Mouse (Mus musculus) embryo, embryonic 10.5 days (tissue): ENCODE measurements around the gene Phex.

Experiments
- DNase-seq: peaks from one replicate; pipeline ENCODE4 v3.0.0-alpha.2; 2015; ENCODE audit warnings: low spot score

Gene Phex

DNA sequence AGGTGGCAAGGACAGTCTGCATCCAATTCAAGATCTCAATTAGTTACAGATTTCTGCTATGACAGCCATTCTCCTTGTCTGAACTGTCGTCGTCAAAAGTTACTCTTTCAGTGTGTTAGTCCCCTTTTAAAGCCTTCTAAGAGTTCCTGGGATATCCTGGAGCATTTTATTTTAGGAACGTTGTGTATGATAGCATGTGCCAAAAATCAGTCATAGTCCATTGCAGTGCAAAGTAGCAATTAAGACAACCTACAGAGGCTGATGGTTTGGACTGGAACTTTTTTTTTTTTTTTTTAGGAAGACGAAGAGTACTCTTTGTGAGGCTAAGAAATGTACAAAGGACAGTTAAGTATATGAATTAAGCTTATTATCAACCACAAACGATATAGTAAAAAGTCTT is at the start of gene Phex:
Phex (minus strand) TSS at position 101 of the 400 bp plus-strand sequence.
- no peak for DNase-seq

DNA sequence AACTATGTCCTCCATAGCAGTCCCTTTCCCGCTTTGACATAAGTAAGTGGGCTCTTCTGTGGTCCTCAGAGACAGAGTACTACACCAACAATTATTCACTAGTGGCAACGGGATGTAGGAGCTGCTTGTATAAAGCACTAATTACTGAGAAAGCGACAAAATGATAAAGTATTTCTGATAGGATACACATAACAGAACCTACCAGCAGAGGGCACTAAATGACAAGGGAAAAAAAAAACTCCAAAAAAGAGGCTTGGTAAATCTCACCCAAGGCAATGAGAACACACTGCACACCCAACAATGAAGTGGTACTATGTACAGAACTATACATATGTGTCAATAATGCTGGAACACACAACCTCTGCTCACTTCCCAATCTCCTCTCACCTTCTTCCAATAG is 47.6 kb upstream of the Phex start:
- DNase-seq: peak; percentile 40

DNA sequence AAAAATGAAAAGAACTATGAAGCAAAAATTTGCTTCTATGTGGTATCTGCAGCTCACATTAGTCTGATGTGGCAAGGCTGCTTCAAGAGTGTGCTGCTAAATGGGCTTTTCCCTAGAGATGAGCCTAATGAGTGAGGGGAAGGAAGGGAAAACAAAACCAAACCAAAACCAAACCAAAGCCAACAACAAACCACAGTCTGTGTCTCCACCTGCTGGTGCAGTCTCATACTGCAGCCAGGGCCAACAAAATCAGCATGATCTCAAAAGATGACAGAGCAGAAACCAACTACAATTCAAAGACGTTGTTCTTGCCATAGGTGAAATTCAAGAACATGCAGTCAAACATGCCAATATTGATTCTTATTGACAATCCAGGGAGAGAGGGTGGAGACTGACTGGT is 39.3 kb upstream of the Phex start:
- peak; percentile 67 for DNase-seq

DNA sequence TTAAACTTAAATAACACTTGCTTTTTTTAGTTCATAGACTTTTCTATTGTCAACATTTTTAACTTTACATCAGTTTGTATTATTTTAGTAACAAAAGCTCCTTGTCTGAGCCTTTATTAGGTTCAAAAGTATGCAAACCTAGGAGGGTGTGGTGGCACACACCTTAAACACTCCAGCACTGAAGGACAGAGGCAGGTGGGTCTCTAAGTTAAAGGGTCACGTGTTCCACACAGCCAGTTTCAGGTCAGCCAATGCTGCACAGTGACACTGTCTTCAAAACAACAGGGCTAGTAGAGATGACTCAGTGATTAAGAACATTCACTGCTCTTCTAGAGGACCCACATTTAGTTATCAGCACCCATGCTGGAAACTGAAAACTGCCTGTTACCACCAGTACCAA is 33.9 kb upstream of the Phex start:
- DNase-seq: no peak

DNA sequence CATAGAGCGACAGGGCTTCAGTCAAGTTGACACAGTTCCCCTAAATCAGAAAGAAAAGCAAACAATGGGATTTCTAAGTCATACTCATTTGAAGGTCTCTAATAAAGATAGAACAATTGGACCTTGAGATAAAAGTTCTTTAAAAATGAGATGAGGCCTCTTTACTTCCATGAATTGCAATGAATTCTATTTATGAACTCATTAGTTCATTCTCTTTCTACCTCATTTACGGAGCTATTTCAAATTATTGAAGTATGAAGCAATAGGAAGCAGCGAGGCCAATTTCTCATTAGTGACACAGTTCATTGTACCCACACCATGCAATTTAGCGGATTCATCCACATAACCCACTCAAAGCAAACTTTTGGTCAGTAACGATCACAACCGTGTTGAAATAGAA is 32.3 kb upstream of the Phex start:
- no peak for DNase-seq

DNA sequence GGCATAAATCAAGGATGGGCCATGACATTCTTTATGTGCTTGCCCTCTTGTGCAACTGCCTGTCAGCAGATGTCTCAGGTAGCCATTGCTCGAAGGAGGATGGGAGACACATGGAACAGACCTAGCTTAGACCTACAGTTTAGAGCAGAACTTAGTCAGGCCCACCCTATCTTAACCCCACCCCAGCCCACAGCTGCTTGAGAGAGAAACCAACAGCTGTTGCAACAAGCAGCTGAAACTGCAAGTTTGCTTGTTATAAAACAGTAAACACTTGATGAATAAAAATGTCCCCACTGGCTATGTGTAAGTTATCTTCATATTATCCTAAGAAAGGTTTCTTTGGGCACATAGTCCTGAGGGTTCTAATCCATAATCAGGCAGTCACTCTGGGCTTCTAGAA is 19.7 kb upstream of the Phex start:
- no peak for DNase-seq

DNA sequence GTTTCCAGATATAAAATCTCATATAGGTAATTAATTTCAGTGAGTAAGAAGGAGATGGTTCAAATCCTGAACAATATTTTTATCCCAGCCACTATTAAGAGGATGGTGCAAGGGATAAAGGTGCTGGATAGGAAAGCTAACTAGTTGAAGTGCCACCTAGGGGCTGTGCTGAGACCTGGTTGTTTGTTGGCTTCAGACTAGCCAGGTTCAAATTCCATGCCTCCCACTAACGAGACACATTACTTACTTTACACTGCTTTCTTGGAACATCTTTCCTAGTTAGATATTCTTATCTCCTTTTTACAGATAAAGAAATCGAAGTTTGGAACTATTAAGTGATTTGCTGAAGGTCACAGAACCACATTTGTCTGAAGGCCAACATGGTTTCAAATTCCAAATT is 4.3 kb upstream of the Phex start:
- DNase-seq: no peak

DNA sequence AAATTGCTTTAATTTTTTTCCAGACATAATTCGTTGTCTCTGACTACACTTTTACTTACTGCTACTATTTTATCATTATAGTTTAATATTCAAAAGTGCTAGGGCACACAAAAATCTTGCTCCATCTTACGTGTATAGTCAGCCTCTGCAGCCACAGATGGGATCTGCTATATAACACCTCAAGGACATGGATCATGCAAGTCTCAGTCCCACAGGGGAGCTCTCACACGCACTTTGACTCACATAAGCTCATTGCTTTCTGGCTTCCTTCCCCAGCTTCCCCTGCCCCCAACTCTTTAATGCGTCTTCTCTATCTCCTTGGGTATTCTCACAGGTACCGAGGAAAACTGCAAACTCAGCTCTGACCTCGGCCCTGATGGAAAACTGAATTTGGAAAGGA is 10.2 kb downstream of the Phex start:
- DNase-seq: no peak

DNA sequence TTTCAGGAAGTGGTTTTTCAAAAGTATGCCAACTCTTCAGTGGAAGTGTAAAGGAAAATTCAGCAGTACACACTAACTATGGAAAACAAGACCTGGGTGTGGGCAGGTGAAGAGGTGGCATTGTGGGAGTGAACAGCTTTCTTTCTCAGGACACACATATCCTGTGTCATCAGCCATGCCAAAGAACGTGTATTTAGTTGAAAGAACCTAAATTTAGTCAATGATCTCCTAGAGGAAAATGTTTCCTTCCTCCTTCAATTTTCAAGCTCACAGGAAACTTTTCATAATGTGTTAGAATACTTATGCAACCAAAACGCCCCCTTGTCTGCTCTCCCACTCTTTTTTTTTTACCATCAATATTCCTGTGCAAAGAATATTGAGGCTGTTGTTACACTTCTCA is 23.9 kb downstream of the Phex start:
- DNase-seq: no peak

DNA sequence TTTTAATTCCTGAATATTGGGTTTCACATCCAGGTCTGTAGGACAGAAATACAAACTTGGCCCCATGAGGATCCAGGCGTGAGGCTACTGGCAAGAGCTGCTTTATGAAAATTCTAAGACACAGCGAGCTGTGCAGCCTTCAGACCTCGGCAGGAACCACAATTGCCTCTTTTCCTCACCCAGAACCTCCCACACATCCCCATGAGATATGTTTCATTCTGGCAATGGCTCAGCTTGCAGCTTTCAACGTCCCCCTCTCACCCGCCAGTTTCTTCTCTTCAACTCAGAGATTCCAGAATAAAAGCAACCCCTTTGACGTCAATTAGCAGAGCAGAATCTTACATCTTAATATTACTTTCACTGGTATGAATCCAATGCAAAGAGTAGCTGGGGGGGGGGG is 25.0 kb downstream of the Phex start:
- no peak for DNase-seq

DNA sequence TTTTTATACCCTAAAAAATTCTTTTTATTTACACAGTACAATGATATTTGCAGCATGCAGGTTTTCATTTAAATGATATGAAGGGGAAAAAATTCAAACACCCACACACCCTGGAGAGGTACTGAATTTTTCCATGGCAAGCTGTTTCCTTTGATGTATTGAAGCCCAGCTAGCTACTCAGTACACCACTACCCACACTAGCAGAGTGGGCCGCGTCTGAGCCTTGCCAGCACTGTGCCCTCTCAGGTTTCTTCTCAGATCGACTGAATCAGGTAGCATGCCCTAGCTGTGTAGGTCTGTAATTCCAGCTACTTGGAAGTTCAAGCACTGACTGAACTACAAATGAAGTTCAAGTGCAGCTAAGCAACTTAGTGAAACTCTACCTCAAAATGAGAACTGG is 26.7 kb downstream of the Phex start:
- DNase-seq: no peak

DNA sequence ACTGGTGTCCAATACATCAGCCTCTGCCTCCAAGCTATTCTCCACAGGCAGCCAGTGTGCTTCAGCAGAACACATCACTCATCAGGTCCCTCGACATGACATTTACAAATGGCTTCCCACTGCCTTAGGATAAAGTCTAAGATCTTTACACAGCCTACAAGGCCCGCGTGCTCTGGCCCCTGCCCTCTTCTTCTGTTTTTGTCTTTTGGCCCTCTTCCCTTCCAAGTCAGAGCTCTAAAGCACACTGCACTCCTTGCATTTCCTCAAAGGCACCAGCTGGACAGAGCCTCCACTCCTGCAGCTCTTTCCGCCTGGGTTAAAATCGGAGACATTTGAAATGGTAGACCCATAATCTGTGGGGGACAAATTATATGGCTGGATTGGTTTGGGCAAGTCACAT is 28.1 kb downstream of the Phex start:
- peak; percentile 4 for DNase-seq

DNA sequence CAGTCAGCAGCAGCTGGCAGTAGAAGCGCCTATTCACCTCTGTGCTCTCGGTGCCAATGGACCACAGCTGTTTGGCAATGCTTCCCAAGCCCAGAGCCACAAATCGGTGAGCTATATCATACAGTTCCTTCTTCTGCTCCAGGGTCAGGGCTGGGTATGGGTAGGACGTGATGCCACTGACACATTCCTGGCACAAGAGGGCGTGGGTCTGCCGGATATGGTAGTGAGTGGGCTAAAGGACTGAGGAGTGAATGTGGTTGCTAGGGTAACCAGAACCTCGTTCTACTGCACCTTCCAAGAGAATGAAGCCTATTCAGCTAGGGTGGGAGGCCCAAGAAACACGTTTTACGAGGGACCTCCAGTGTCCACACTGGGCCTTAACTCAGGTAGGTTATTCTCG is 36.3 kb downstream of the Phex start:
- DNase-seq: peak; percentile 21

DNA sequence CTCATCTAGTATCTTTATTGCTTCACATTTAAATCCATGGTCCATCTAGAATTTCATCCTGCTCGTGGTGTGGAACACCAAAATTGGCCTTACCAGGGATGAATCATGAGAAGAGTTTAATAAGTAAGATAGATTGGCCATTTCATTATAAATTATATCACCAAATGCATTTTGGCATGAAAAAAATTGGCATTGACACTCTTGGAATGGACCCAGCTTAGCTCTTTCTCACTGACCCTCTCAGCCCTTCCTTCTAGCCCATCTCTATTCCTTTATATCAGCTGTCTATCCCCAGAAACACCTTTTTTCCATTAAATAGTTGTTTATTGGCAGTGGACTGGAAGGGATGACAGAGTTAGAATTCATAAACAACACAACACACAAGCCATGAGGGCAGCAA is 37.7 kb downstream of the Phex start:
- DNase-seq: no peak

DNA sequence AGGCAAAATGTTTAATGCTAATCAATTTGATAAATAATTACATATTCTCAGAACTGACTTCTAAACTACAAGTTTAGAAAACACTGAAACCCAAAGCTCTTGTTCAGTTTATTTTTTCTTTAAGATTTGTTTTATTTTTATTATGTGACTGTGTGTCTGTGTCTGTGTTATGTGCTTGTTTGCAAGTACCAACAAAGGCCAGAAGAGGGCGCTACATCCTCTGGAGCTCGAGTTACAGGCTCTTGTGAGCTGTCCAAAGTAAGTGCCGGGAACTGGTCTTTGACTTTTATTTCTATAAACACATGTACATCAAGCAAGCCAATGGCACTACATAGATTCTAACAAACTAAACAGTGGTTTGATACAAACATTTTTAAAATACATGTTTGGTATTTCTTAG is 41.2 kb downstream of the Phex start:
- no peak for DNase-seq

DNA sequence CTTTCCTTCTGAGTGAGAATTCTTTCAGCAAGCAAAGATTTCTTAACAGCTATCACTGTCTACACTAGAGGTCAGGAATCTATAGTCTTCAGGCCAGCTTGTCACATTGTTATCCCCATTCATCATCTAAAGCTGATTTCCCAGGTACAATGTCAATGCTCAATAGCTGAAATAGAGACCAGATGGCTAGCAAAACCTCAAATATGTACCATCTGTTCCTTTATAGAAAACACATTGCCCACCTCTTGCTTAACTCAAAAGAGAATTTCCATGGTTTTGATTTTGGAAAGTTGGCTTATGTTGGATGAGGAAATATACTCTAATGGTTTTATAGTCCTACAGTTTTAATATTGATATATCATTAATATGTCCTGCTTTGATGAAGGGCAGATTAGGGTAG is 45.9 kb downstream of the Phex start:
- DNase-seq: peak; percentile 9

DNA sequence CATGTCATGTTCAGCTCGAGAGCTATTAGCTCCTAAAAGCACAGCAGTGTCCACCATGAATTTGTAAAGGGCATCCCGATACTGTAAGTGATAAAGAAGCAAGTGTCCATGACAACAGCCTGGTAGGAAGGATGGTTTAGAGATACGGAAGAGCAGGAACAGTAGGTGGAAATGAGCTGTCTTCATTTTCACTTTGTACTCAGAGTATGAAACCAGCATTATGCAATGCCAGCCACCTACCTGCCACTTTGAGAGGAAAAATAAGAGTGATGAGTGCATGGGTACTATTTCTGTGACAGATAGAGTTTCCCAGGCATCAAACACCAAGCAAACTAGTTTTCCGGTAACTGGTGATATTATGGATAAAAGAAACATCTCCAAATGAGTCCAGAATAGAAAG is 59.6 kb downstream of the Phex start:
- DNase-seq: no peak

DNA sequence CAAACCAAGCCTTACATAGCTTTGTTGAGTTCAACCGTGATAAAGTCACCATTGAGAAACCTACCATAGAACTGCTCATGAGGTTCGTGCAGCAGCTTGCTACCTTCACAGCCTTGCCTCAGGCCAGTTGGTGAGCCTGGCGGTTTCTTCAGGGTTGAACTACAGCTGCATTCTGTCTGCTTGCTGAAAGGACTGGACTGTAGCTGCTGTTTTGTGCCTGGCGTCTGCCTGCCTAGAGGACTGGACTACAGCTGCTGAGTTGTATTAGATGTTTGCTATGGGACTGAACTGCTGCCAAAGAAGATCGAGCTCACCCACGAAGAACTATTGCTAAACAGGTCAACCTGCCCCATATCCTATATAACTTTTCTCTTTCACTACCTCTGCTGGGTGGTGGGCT is 68.9 kb downstream of the Phex start:
- no peak for DNase-seq

DNA sequence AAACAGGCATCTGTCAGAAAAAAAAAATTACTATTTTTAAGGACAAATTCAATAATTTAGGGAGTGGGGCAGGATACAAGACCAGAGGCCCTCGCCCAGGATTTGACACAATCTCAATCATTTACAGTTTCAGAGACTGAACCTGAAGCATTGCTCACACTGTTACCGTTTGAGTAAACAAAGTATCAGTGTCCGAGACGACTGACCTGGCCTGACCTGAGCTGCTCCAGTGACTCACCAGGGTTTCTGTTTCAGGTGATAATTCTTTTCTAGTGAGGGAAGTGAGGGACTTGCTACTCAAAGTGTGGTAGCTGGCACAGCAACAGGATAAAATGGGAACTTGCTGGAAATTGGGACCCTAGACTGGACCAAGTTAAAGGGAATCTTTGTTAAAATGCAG is 80.4 kb downstream of the Phex start:
- DNase-seq: no peak

DNA sequence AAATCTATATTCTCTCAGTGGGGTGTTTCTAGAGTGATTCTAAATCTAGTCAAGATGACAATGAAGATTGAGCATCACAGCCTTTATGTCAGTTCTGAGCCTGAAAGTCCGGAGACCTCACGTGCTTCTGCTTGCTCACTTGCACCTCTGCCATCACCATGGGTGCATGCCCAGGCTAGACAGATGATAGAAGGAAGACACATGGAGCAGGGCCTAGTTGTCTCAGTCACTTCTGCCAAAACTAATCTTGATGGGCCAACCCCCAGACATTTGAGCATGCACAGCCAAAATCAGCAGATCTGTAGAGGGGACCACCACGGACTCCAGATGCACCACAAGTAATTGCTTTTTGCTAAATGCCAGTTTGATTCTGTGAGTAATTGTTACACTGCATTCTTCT is 85.3 kb downstream of the Phex start:
- no peak for DNase-seq

DNA sequence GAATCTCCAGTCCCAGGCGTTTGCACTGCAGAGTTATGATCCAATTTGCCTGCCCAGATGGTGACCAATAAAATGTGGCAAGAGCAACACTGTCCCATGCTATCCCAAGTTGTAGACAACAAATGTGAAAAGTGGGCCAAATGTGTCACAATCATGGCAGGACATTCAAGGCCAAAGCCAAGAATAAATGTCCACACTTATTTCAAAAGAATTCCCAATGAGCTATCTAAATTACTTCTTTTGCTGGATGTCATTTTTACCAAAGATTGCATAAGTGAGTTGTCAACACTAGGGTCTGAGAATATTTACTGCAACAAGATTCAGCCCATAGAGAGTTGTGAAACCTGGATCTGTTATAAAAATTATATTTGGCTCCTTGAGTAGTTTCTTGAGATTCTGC is 86.7 kb downstream of the Phex start:
- no peak for DNase-seq

DNA sequence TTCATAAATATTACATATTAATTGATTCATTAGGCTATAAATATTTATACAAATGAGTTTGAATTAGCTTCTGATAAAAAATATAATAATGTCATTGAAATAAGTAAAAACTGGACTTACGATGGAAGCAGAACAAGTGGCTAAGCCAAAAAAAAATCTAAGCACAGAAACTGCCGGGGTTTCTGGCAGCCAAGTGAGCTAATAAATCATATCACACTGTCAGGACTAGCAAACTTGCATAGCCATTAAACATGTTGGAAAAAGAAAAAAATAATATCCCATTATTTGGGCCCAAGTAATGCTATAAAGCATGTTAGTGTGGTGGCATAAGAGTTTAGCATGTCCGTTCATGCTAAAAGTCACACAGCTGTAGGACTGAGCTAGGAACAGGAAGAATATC is 87.4 kb downstream of the Phex start:
- DNase-seq: no peak

DNA sequence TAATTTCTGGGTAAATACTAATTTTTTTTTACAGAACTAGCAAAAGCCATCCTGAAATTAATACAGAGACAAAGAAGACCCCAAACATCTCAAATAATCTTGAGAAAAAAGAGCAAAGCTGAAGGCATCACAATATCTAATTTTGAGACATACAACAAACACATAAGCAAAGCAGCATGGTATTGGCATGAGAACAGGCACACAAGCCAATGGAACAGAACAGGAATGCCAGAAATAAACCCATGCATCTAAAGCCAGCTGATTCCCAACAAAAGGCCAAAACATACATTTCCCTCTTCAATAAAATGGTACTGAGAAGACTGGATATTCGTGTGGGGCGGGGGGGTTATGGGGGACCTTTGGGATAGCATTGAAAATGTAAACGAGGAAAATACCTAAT is 90.7 kb downstream of the Phex start:
- no peak for DNase-seq

DNA sequence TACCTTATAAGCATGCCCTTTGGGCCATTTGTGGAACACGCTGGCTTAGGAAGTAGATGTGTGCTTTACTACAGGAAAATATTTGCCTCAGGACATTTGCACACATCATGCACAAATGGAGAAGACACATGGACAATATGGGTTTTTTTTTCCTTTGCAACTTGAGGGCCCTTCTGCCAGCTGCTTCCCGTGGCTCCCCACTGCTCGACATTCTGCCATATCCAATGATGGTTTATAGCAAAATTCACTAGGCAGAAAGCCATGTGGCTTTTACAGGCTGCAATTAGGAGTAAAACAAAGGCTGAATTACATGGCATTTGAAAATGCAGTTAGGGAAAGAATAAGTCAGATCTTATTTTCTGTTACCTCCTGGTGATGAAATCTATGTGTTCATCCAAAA is 104.8 kb downstream of the Phex start:
- DNase-seq: no peak

DNA sequence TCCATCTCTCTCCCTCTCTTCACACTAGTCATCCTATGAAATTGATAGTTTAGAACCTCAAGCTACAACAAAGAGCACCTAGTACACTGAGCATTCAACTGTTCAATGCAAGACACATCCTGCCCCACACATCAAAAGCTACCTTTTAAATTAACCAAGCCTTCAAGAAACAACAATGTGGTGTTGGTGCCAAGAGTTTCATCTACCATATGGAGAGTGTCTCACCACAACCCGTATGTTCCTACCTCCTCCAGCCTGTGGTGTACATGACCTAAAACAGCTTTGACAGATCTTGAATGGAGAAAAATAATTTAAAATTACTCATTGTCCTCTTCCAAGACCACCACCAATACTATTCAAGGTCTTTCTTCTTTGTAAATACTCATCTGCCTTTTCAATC is 106.9 kb downstream of the Phex start:
- DNase-seq: no peak
